Mouse (Mus musculus) right cerebral cortex, postnatal 4 days (tissue): ENCODE data around the gene Lmcd1.

ENCODE experiments used
- DNase-seq: peaks from one replicate; pipeline ENCODE4 v3.0.0-alpha.2; 2022

The Lmcd1 gene

DNA sequence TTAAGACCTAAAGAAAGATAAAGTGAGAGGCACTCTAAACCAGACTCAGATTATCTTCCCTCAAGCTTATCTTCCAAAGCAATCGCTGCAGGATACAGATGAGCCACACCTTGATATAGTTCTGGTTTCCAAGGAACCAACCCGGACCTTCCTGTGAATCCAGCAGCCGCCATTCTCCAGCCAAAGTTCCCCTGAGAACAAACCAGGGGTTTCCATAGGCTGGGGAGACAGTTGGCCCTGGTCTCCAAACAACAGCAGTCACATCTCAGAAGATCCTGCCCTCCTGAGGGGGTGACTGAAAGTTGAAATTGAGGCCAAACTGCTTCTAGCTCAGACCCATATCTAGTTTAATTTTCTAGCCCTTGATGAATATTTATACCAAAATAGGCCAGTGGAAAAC, 14.7 kb downstream of the Lmcd1 start:
- no peak for DNase-seq

DNA sequence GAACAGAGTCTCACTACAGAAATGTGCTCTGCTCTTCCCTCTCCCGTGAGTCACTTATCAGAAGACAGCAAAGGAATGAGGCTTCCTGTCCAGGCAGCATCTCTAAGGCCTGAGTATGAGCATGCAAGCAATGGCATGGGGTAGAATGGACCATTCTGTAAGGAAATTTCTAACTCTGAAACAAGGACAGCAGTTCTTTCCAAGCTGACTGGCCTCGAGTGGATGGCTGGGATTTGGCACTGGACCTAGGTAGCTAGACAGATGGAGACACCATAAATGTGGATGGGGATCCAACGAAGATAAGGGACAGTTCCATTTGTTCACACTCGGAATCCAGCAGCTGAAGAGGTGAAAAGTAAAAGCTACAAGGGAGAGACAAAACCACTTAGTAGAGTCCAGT, 17.6 kb downstream of the Lmcd1 start:
- DNase-seq, result no peak

DNA sequence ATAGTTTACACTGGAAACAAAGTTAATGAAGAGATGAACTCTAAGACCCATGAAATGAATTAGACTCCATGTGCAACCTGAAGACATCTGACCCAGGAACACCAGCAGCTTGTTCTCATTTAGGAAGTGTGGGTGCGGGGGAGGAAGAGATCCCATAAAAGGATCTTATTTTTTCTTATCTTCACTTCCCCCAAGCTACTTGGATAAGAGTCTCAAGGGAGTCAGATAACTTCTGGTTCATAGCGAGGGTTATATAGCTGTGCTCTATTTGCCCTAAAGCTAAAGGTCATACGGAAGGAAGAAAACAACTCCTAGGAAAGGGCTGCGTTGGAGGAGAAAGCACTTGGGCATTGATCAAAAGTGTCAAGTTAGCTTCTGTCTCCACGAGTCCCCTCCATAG, 19.8 kb downstream of the Lmcd1 start:
- DNase-seq, result no peak

DNA sequence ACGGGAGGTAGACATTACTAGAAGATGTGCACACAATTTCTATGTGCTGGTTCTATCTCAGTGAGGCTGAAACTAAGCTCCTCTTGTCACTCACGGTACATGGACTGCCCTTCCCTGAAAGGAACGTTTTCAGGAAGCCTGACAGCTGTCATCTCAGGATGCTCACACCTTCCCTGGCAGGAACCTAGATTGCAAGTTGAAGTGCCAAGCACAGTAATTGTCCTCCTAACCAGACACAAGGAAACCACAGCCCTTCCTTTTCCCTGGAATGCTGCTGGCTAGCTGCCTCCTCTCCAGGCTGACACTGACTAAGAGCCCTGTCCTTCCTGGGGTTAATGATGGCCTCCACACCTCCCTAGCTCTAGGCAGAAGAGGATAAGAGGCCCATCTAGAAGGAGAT, 21.7 kb downstream of the Lmcd1 start:
- no peak for DNase-seq

DNA sequence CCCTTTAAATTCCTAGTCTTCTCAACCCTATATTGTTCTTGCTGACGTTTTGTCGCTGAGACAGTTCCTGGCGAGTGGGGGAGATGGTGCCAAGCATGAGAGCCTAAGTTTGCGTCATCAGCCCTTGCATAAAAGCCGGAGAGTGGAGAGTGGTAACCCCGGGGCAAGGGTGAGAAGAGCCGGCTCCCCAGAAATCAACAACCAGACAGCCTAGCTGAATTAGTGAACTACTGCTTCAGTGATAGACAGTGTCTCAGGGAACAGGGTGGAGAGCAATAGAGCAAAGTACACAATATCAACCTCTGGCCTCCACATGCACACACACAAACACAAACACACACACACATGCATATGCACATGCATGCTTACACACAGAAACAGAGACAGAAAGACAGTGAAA, 26.6 kb downstream of the Lmcd1 start:
- no peak for DNase-seq

DNA sequence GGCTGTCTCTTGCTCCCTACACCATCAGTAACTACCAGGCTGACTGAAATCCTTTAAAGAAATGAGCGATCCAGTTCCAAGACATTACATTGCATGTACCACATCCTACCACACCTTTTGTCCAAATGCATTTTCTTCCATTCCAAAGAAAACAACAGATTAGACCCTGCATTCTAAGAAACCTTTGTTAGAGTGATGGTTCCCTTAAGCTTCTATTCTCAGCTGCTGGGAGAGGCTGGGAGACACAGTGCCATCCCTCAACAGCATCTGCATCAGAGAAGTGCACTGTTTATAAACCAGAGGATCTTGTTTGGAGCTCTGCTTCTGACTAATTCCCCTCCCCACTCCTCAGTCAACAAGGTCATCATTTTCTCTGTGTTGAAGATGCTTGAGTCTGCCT, 27.1 kb downstream of the Lmcd1 start:
- DNase-seq, result no peak

DNA sequence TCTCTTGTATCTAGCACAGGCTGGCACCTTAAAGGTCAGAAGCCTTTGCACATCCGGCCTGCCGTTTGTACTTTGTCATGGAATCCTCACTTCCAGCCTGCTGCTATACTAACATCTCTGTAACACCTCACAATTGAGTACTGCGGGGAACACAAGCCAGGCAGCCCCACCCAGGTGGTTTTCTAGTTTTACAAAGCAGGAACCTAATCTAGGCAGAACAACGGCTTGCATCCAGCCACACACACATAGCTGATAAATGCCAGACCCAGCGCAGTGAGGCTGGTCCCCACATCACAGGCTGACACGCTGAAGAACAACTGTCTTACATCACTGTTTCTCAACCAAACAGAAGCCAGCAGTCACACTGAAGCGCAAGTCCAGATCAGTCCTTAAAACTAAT, 28.7 kb downstream of the Lmcd1 start:
- DNase-seq, result no peak

DNA sequence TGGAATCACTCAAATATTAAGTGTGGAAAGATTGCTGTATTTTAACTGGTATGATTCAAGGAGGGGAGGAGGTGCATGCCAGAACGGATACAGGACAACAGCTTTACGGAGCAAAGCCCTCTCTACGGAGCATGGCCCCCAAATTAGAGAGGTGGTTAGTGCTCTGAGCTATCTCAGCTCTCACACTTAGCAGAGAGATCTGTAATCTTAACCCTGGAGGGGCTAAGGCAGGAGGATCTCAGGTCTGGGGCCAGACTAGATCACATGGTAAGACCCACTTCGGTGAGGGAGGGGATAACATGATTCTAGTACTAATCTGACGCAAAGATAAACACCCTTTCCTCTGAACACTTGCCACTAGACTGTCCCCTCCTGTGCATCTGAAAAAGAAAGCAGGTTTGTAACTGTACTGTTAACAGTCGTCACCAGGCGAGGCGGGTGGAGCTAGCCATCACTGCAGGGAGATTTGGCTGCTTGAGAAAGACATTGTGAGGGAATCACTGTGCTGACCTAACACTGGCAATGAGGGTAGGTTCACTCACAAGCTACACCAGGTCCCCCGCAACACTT, 29.3 kb downstream of the Lmcd1 start:
- no peak for DNase-seq

DNA sequence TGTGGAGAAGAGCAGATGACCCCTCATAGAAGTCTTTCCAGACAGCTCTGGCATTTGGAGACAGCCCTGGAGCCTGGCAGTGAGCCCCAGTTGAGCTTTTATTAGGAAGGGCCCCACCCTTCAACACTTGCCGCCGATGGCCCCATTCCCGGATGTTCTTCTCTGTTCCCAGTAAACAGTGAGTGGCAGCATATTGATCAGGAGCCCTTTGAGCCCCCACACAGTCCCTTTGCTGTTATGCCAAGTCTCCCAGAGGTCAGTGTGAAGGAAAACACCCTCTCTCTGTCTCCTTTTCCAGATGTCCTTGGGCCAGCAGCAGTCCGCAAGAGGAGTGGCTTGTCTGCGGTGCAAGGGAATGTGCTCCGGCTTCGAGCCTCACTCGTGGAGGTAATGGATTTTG, 31.2 kb downstream of the Lmcd1 start:
- DNase-seq, result peak; percentile 8

DNA sequence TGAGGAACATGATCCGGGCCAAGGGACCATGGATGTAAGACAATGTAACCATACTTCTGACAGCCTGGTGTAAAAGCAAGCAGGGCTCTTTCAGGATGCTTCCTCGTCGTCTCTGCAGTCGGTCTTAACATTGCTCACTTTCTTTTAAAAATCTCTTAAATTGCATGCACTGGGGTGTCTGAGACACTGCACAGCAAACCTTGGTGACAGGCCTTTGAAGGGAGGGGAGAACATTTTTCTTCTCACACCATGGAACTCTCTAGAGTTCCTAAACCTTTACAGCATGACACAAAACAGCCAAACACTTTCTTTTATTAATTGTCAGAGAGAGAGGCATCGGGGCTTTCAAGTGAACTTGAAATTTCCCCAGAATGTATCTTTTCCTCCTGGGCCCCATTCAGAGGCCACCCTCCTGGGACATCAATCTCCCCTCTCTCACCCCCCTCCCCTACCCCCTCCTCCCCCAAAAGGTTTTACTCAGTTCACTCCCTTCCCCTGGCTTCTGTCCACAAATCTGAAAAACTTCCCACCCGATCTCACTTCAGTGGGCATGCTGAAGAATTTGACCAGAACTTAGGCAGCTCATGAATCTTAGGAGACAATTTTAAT, 35.9 kb downstream of the Lmcd1 start:
- no peak for DNase-seq

DNA sequence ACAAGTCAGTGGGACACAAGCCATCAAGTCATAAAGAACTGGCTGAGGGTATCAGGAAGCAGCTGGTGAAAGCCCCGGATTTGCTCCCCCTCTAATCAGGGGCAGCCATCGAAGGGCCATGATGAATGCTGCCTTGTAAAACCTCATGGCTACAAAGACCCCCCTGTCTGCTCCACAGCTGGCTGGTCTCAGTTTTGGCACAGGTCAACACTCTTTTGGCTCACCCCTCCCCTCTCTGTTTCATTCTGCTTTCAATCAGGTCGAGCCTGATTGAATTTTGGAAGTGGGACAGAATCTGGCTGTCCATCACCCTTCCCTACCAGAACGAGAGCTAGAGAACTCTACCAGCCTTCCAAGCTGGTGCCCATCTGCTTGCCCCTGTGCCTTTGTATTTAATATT, 37.8 kb downstream of the Lmcd1 start:
- DNase-seq, result no peak

DNA sequence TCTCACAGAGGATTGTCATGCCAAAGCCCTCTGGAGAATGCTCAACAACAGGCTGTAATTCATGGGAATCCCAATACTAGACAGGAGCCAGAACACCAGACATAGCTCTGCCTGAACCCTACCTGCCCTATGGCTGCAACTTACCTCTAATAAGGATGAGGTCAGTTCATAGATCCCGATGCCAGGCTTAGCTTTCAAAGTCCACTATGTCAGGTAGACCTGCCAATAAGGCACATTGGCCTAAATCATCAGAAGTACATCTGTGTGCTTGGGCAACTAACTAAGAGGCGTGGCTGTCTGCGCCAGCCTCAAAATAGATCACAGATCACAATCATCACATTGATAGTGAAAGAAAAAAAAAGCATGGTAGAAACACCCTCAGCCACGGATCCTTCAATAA, 45.9 kb downstream of the Lmcd1 start:
- DNase-seq, result no peak

DNA sequence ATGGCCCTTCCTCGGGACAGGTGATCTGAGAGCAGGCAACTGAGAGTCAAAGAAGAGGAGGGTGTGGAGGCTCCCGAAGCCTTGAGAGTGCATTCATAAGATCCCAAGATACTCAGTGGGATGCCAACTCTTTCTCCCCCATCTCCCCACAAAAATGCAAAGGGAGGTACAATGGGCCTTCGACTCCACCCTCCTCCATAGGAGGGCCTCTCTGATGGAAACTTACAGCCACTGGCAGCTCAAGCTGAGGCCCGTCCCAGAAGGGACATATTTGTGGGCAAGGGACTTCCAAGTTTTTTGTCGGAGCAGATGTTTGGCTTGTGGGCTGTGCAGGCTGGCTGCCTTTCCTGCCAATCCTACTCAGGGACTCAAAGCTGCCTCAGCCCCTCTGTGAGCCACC, 47.1 kb downstream of the Lmcd1 start:
- DNase-seq, result no peak

DNA sequence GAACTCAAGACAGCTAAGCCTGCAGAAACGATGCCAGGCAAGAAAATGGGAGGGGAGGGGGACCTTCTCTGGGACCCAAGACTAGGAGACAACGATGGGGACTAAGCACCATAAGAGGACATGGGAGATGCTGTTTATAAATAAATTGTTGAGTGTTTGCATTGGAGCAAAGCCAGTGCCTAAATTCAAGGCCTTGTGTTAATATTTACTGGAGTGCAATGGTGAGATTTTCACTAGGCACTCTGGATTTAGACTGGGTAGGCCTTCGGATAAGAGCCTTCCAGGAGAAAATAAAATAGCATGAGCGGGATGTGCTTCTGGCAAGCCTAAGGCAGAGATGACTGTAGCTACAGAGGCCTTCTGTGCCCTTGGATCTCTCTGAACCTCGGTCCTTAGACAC, 49.4 kb downstream of the Lmcd1 start:
- no peak for DNase-seq

DNA sequence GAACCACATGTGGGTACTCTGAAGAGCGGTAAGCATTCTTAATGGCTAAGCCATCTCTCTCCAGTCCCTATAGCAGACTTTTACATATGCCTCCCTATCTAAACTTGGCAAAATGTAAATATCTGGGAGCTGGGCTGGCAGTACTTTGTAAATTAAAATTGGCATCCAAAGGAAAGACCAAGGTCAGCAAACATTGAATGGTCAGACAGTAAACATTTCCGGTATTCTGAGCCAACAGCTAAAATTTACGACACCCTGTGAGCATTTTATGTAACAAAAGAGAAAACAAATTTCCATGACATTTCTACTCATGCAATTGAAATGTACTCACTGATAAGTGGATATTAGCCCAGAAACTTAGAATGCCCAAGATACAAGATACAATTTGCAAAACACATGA, 51.7 kb downstream of the Lmcd1 start:
- DNase-seq, result no peak

DNA sequence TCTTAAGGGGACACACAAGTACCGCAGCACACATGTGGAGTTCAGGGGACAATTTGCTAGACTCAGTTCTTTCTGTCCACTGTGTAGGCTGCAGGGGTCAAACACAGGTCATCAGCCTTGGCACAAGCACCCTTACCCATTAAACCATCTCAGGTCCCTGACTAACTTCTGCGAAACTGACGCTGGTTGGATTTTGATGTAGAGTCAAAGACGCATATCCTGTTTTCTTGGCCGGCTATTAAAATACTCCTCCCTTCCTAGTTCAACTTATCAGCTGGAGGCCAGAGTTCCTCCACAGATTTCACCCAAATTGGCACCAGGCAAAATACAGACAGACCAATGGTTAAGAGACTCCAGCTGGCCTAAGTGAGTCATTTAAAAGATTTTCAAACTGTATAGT, 54.2 kb downstream of the Lmcd1 start:
- no peak for DNase-seq

DNA sequence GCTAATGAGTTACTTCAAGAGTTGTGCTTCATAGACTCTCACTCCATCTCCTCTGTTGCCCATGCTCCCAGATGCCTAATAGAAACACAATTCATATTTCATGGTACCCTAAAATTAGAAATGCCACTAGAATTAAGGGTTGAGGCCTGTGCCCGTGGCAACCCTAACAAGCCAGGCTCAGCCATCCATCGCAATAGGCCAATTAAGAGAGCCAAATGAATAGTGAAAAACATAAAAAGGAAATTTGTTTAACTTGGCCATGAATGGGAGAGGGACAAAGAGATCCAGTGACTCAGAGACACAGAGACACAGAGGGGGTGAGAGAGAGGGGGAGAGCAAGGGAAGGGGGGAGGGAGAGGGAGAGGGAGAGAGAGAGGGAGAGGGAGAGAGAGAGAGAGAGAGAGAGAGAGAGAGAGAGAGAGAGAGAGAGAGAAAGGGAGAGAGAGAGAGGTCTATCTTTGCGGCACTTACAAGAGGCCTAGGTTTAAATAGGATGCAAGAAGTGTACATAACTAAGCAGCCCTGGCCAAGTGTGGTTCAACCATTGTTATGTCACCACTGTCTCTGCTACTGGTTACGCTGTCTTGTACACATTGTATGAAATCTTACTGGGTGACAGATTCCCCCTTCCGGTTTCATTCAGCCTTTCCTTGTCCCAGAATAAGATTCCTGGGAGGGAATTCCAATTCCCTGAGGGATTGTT, 57.1 kb downstream of the Lmcd1 start:
- no peak for DNase-seq

DNA sequence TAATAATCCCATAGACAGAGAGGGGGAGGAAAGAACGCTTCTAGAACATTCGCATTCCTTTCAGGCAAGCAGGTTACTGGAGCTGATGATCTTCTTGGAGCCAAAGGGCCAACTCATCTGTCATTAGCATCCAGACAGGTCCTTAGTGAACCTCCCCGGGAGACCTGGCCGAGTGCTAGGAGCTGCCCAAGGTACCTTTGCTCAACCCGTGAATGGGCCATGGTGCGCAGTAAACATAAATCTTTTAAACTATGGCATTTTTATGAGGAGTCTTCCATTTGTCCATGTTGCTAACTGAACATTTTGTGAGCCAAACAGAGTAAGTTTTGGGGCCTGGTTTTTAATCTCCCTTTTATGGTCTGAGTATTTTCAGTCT, 57.7 kb downstream of the Lmcd1 start:
- DNase-seq, result no peak

DNA sequence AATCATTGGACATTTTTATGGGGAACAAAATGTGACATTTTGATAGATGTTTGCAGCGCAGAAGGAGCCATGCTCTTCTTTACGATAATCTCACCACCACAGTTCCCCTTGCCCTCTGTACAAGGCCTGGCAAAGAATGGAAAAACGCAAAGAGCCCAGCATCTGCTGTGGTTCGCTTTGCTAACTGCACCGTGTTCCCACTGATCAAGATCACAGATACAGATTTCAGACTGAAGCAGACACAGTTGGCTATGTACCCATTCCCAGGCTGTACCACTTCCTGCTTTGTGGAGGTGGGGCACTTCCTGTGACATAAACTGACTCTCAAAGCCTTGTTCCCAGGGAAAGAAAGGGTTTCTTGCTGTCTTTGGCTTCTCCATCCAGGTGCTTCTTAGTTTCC, 60.4 kb downstream of the Lmcd1 start:
- DNase-seq, result no peak

DNA sequence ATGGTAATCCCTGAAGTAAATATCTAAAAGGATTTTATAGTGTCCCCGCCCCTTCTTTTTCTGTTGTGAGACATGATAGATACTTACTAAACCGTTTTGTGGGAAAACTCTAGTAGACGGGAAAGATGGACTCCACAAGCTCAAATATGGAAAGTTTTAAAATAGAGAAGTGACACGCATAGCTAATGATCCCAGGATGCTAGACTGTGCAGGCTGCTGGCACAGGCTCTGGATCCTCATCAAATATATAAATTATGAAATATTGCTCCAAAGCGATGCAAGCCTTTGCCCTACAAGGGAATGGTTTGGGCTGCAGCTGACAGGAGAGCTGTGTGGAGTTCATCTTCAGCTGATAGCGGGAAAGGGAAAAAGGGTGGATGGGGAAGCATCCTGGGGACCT, 64.1 kb downstream of the Lmcd1 start:
- DNase-seq, result no peak

DNA sequence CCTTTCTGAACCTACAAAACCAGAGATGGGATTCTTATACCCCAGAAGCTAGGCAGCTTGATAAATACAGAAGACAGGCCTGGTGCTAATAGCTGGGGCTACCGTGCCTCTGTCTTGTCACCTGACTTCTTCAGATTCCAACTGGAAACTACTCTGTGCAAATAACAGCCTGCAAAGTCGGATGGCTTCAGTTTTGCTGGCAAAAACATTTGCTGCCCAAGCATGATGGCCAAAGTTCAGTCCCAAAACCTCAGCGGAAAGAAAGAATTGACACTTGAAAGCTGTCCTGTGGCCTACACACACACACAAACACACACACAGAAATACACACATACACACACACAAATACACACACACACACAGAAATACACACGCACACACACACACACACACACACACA, 65.5 kb downstream of the Lmcd1 start:
- DNase-seq, result no peak

DNA sequence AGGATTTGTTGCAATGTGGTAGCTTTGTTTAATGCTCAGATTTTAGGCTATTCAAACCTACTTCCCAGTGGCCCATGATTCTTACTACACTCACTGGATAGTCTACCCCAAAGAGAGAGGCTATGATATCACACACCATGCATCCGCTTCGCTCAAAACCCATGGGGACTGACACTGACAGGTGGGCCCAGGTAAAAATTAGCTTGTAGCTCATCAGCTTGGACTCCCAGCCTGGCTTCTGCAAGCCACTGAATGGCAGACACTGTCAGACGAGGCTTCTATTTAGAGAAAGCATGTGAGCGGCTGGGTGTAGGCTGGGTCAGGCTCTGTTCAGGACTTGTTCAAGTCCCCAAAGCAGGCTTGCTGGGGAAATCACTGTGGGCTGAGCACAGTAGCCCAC, 76.9 kb downstream of the Lmcd1 start:
- no peak for DNase-seq

DNA sequence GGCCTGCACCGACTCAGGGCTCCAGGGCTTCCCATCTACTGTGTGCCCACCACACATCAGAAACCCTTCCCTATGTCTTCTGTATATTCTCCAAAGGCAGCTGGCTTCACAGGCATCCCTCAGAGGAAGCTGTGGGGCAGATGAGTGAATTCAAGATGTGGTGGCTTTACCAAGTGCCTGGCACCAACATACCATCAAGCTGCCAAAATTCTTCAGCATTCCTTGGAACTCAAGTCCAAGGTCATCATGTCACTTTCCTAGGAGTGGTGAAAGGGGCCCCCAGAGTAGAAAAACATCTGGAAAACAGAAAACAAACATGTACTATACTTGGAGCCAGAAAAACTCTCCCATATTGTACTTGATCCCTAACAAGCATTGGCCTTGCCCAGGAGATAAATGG, 85.8 kb downstream of the Lmcd1 start:
- DNase-seq, result no peak

DNA sequence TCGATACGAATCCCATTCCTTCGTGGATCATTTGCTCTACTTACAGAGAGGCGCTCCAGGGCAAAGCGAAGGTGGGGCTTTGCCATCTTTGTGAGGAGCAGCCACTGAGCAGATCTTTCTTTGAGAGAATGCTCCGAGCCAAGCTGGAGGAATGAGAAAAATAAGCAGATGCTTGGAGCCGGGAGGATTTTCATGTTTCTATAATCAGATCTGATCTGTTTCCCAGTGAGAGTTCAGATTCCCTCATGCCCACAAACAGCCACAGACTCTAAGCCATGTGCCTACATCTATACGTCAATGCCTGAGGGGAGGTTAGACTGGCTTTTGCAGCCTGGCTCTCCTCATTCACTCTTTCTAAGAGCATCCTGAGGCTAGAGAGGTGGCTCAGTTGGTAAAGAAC, 87.1 kb downstream of the Lmcd1 start:
- DNase-seq, result no peak

DNA sequence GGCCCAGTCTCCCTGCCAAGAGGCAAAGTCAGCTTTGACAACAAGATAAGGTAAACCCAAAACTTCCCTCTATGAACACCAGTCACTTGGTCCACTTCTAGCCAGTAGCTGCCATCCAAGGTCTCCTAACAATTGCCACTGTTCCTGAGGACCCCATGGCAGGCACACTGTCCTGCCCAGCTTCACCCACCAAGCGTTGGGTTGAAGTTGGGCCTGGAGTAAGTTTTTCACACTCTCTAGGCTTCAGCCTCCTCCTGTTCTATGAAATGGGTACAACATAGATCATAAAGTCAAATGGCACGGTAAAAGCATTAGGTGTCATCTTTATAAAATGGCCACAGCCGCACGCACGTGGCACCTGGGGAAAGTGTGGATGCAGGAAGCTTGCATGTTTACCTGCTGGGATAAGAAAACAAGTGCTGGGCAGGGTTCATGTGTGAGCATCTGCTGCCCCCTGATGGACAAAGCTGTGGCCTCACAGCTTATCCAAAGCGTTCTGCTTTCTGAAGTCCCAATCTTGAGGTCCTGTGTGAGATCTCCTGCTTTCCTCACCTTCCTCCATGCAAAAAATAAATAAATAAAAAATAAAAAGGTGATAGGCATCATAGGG, 88.9 kb downstream of the Lmcd1 start:
- peak; percentile 85 for DNase-seq
